Mouse (Mus musculus): ENCODE measurements around the gene Vps35l.

Vps35l gene

GRCm38 (mm10) chr7:118783305-118784001, 43.4 kb downstream of the Vps35l start:
- no peak for DNase-seq

- DNase-seq = no peak
These were observed 46.1 kb downstream of the Vps35l start for GRCm38 (mm10) chr7:118786091-118786490.

GRCm38 (mm10) chr7:118787326-118787725, 47.3 kb downstream of the Vps35l start:
- DNase-seq = no peak

- no peak for DNase-seq
These were observed 48.5 kb downstream of the Vps35l start for GRCm38 (mm10) chr7:118788481-118788880.

- no peak for DNase-seq
These were observed 50.3 kb downstream of the Vps35l start for GRCm38 (mm10) chr7:118790292-118790691.

GRCm38 (mm10) chr7:118793899-118794298, 53.9 kb downstream of the Vps35l start:
- no peak for DNase-seq

- no peak for DNase-seq
These were observed 55.8 kb downstream of the Vps35l start for GRCm38 (mm10) chr7:118795779-118796178.

- no peak for DNase-seq
These were observed 56.8 kb downstream of the Vps35l start for GRCm38 (mm10) chr7:118796838-118797237.

GRCm38 (mm10) chr7:118797600-118797999, 57.6 kb downstream of the Vps35l start:
- no peak for DNase-seq

- peak in 1 of 2 experiments; percentile 17 for DNase-seq
These were observed 58.1 kb downstream of the Vps35l start for GRCm38 (mm10) chr7:118798105-118798570.

- no peak for DNase-seq
These were observed 60.2 kb downstream of the Vps35l start for GRCm38 (mm10) chr7:118800112-118800734.

GRCm38 (mm10) chr7:118801791-118802190, 61.8 kb downstream of the Vps35l start:
- no peak for DNase-seq

- no peak for DNase-seq
These were observed 63.4 kb downstream of the Vps35l start for GRCm38 (mm10) chr7:118803425-118803824.

- DNase-seq = no peak
These were observed 66.8 kb downstream of the Vps35l start for GRCm38 (mm10) chr7:118806631-118807411.

GRCm38 (mm10) chr7:118807899-118808298, 67.9 kb downstream of the Vps35l start:
- peak; percentile 49 to 55 for DNase-seq

GRCm38 (mm10) chr7:118811407-118812106, 71.5 kb downstream of the Vps35l start:
- DNase-seq = no peak

GRCm38 (mm10) chr7:118813592-118813991, 73.6 kb downstream of the Vps35l start:
- DNase-seq = no peak

GRCm38 (mm10) chr7:118816275-118816674, 76.2 kb downstream of the Vps35l start:
- DNase-seq = no peak

- no peak for DNase-seq
These were observed 77.7 kb downstream of the Vps35l start for GRCm38 (mm10) chr7:118817741-118818140.

- no peak for DNase-seq
These were observed 79.6 kb downstream of the Vps35l start for GRCm38 (mm10) chr7:118819666-118820065.

GRCm38 (mm10) chr7:118821356-118821755, 81.3 kb downstream of the Vps35l start:
- DNase-seq = no peak

- no peak for DNase-seq
These were observed 82.0 kb downstream of the Vps35l start for GRCm38 (mm10) chr7:118821887-118822556.
